ENCODE assay signal across 10 mouse cellular contexts in genomic region chr5:72856255-72856878, GRCm38 (mm10). TPM values are rescaled to one million over a fixed set of nuclear protein-coding genes. Genes with fewer than 3 reads are reported as not detected.
A peak's percentile ranks its signal among the peaks of the same experiment; 100 is the strongest.
DNase-seq lines count a peak whose midpoint lies in the region; ATAC-seq and TF ChIP-seq lines count a peak whose summit lies in the region.
"Had no signal": no experiment of that assay in that cellular context is flagged by ENCODE, and none has a peak within 500 bp of the region (broad histone marks: within the 10 kb centered on the region; RNA-seq: fewer than 3 reads in every experiment).

No protein-coding gene starts in this region.

- peaks cover 7% of the 10 kb centered on the region for H3K9me3 ChIP-seq in forebrain, embryonic 13.5 days (replicated peaks)
- no peaks in the 10 kb centered on the region for H3K9me3 ChIP-seq in forebrain, embryonic 12.5 days
- no peaks in the 10 kb centered on the region for H3K9me3 ChIP-seq in hindbrain, embryonic 15.5 days
- no peaks in the 10 kb centered on the region for H3K9me3 ChIP-seq in hindbrain, postnatal 0 days (ENCODE audit: low read length)
- H3K9me3 ChIP-seq in midbrain, embryonic 11.5 days (ENCODE audit: control insufficient read depth, low read length): no peaks in the 10 kb centered on the region
- peaks cover 6% of the 10 kb centered on the region; the same call in 1 of the 2 replicates for H3K9me3 ChIP-seq in midbrain, embryonic 10.5 days (replicated peaks)
- no peaks in the 10 kb centered on the region; the same call in 1 of the 2 replicates for H3K9me3 ChIP-seq in stomach, embryonic 16.5 days (replicated peaks; ENCODE audit: control insufficient read depth, low read length)

- TF ChIP-seq CTCF in hindbrain, postnatal 0 days (IDR thresholded peaks at IDR 0.05; ENCODE audit: low read depth): no peak

- H3K27me3 ChIP-seq in forebrain, embryonic 13.5 days: no peaks in the 10 kb centered on the region
- H3K27me3 ChIP-seq in forebrain, embryonic 12.5 days: no peaks in the 10 kb centered on the region
- no peaks in the 10 kb centered on the region for H3K27me3 ChIP-seq in hindbrain, embryonic 15.5 days
- no peaks in the 10 kb centered on the region for H3K27me3 ChIP-seq in hindbrain, postnatal 0 days (ENCODE audit: insufficient read depth, low read length)
- no peaks in the 10 kb centered on the region for H3K27me3 ChIP-seq in midbrain, embryonic 11.5 days (ENCODE audit: control insufficient read depth, insufficient read depth, low read length)
- no peaks in the 10 kb centered on the region for H3K27me3 ChIP-seq in midbrain, embryonic 10.5 days (ENCODE audit: low read depth, poor library complexity, severe bottlenecking)
- H3K27me3 ChIP-seq in stomach, embryonic 16.5 days (ENCODE audit: control insufficient read depth, insufficient read depth, low read length): no peaks in the 10 kb centered on the region

- no peak overlapping the region for H3K4me3 ChIP-seq in forebrain, embryonic 13.5 days
- H3K4me3 ChIP-seq in forebrain, embryonic 12.5 days (replicated peaks): no peak overlapping the region
- no peak overlapping the region for H3K4me3 ChIP-seq in hindbrain, embryonic 15.5 days
- H3K4me3 ChIP-seq in hindbrain, postnatal 0 days (ENCODE audit: low read length): no peak overlapping the region
- no peak overlapping the region for H3K4me3 ChIP-seq in midbrain, embryonic 11.5 days (ENCODE audit: low read depth, low read length)
- no peak overlapping the region for H3K4me3 ChIP-seq in midbrain, embryonic 10.5 days
- no peak overlapping the region for H3K4me3 ChIP-seq in stomach, embryonic 16.5 days (replicated peaks; ENCODE audit: low read length)

- no peaks in the 10 kb centered on the region for H3K36me3 ChIP-seq in forebrain, embryonic 13.5 days (ENCODE audit: poor library complexity, severe bottlenecking)
- no peaks in the 10 kb centered on the region for H3K36me3 ChIP-seq in forebrain, embryonic 12.5 days (replicated peaks)
- no peaks in the 10 kb centered on the region for H3K36me3 ChIP-seq in hindbrain, embryonic 15.5 days
- H3K36me3 ChIP-seq in hindbrain, postnatal 0 days (ENCODE audit: insufficient read depth, low read length): no peaks in the 10 kb centered on the region
- H3K36me3 ChIP-seq in midbrain, embryonic 11.5 days (ENCODE audit: control insufficient read depth, insufficient read depth, low read length): no peaks in the 10 kb centered on the region
- H3K36me3 ChIP-seq in midbrain, embryonic 10.5 days: no peaks in the 10 kb centered on the region
- H3K36me3 ChIP-seq in stomach, embryonic 16.5 days (ENCODE audit: control insufficient read depth, insufficient read depth, low read length): 0 out of 2 replicates have a peak, but pooled peaks cover 4% of the 10 kb centered on the region

- 87% methylated on average over 8 of the region's 8 CpGs for WGBS in forebrain, embryonic 13.5 days
- 89% methylated on average over 8 of the region's 8 CpGs for WGBS in forebrain, embryonic 12.5 days
- 78% methylated on average over 8 of the region's 8 CpGs for WGBS in hindbrain, embryonic 15.5 days
- 68% methylated on average over 8 of the region's 8 CpGs for WGBS in hindbrain, postnatal 0 days
- WGBS in midbrain, embryonic 11.5 days: 87% methylated on average over 8 of the region's 8 CpGs
- 90% methylated on average over 8 of the region's 8 CpGs for WGBS in midbrain, embryonic 10.5 days
- 88% methylated on average over 8 of the region's 8 CpGs for WGBS in stomach, embryonic 16.5 days

- no peak overlapping the region for H3K4me2 ChIP-seq in forebrain, embryonic 13.5 days
- H3K4me2 ChIP-seq in forebrain, embryonic 12.5 days: no peak overlapping the region
- no peak overlapping the region for H3K4me2 ChIP-seq in hindbrain, embryonic 15.5 days
- H3K4me2 ChIP-seq in hindbrain, postnatal 0 days (ENCODE audit: low read depth, low read length): no peak overlapping the region
- H3K4me2 ChIP-seq in midbrain, embryonic 11.5 days: no peak overlapping the region
- H3K4me2 ChIP-seq in stomach, embryonic 16.5 days (ENCODE audit: low read depth, low read length): no peak overlapping the region

- DNase-seq in hindbrain, postnatal 0 days (ENCODE audit: low spot score): no peak
- DNase-seq in midbrain, embryonic 11.5 days (ENCODE audit: low spot score, missing footprints): peak; percentile 75
- no peak for DNase-seq in midbrain, embryonic 10.5 days (ENCODE audit: low spot score)
- no peak for DNase-seq in urinary bladder, postnatal 10 days (ENCODE audit: low spot score)
- DNase-seq: spleen, adult 18-20 months; thymus, adult 18-20 months had no signal

- H3K27ac ChIP-seq in forebrain, embryonic 13.5 days: no peak overlapping the region
- H3K27ac ChIP-seq in forebrain, embryonic 12.5 days: no peak overlapping the region
- 0 out of 2 replicates have a peak overlapping the region, but pooled peaks have one; percentile 6 for H3K27ac ChIP-seq in hindbrain, embryonic 15.5 days (replicated peaks)
- no peak overlapping the region; the same call in 1 of the 2 replicates for H3K27ac ChIP-seq in hindbrain, postnatal 0 days
- no peak overlapping the region for H3K27ac ChIP-seq in midbrain, embryonic 11.5 days (ENCODE audit: low read depth, low read length)
- no peak overlapping the region for H3K27ac ChIP-seq in midbrain, embryonic 10.5 days (replicated peaks)
- H3K27ac ChIP-seq in stomach, embryonic 16.5 days (ENCODE audit: low read length): peak overlapping the region; percentile 53

- H3K4me1 ChIP-seq in forebrain, embryonic 13.5 days: peaks cover 12% of the 10 kb centered on the region
- H3K4me1 ChIP-seq in forebrain, embryonic 12.5 days: peaks cover 5% of the 10 kb centered on the region
- H3K4me1 ChIP-seq in hindbrain, embryonic 15.5 days (replicated peaks): peaks cover 4% of the 10 kb centered on the region; the same call in 1 of the 2 replicates
- H3K4me1 ChIP-seq in hindbrain, postnatal 0 days (ENCODE audit: insufficient read depth, low read length): peaks cover 10% of the 10 kb centered on the region; the same call in 1 of the 2 replicates
- peaks cover 5% of the 10 kb centered on the region; the same call in 1 of the 2 replicates for H3K4me1 ChIP-seq in midbrain, embryonic 11.5 days (ENCODE audit: control insufficient read depth, insufficient read depth, low read length)
- peaks cover 6% of the 10 kb centered on the region for H3K4me1 ChIP-seq in midbrain, embryonic 10.5 days
- H3K4me1 ChIP-seq in stomach, embryonic 16.5 days (ENCODE audit: control insufficient read depth, insufficient read depth, low read length): peaks cover 12% of the 10 kb centered on the region

- peak; percentile 3; the same call in 1 of the 2 replicates for ATAC-seq in forebrain, embryonic 13.5 days
- no peak for ATAC-seq in forebrain, embryonic 12.5 days (ENCODE audit: low FRiP score)
- ATAC-seq in hindbrain, embryonic 15.5 days (ENCODE audit: low FRiP score, low read depth): no peak
- ATAC-seq in hindbrain, postnatal 0 days: no peak
- ATAC-seq in midbrain, embryonic 11.5 days (ENCODE audit: low FRiP score): no peak
- no peak for ATAC-seq in stomach, embryonic 16.5 days (ENCODE audit: insufficient read depth, low FRiP score)

- H3K9ac ChIP-seq in forebrain, embryonic 13.5 days: no peak overlapping the region
- H3K9ac ChIP-seq in forebrain, embryonic 12.5 days: no peak overlapping the region
- H3K9ac ChIP-seq in hindbrain, embryonic 15.5 days: no peak overlapping the region
- H3K9ac ChIP-seq in hindbrain, postnatal 0 days (replicated peaks; ENCODE audit: low read length): no peak overlapping the region
- H3K9ac ChIP-seq in midbrain, embryonic 11.5 days (ENCODE audit: low read length): no peak overlapping the region
- no peak overlapping the region for H3K9ac ChIP-seq in stomach, embryonic 16.5 days (ENCODE audit: low read length)

RNA-seq across cellular contexts. Expression of gene Tec, which starts 11.9 kb away (rescaled TPM):
- 3.1 TPM in 2 replicates for polyA plus RNA-seq in forebrain, embryonic 13.5 days (2015; fragmentation: Nextera tagmentation; extraction: Ambion mirVana)
- 3.1 and 3.4 TPM in 2 replicates for polyA plus RNA-seq in forebrain, embryonic 12.5 days (2016; fragmentation: Nextera tagmentation; extraction: Ambion mirVana)
- polyA plus RNA-seq in hindbrain, embryonic 15.5 days (2015; fragmentation: Nextera tagmentation; extraction: Ambion mirVana): 8.3 and 8.8 TPM in 2 replicates
- 3.0 and 4.9 TPM in 2 replicates for total RNA-seq in hindbrain, postnatal 0 days (2014; rRNA removed)
- polyA plus RNA-seq in hindbrain, postnatal 0 days (2015; fragmentation: Nextera tagmentation; extraction: Ambion mirVana): 3.6 and 5.0 TPM in 2 replicates
- polyA plus RNA-seq in midbrain, embryonic 11.5 days (2014; fragmentation: Nextera tagmentation; extraction: Ambion mirVana): 3.3 and 4.5 TPM in 2 replicates
- polyA plus RNA-seq in midbrain, embryonic 10.5 days (2016; fragmentation: Nextera tagmentation; extraction: Ambion mirVana): 3.2 and 4.6 TPM in 2 replicates
- 12.5 and 13.0 TPM in 2 replicates for polyA plus RNA-seq in stomach, embryonic 16.5 days (2015; fragmentation: Nextera tagmentation; extraction: Ambion mirVana)

RNA-seq across cellular contexts. Expression of gene Slain2, which starts 57.7 kb away (rescaled TPM):
- polyA plus RNA-seq in forebrain, embryonic 13.5 days (2015; fragmentation: Nextera tagmentation; extraction: Ambion mirVana): 14.4 and 14.7 TPM in 2 replicates
- polyA plus RNA-seq in forebrain, embryonic 12.5 days (2016; fragmentation: Nextera tagmentation; extraction: Ambion mirVana): 22.4 and 25.6 TPM in 2 replicates
- 16.0 and 17.4 TPM in 2 replicates for polyA plus RNA-seq in hindbrain, embryonic 15.5 days (2015; fragmentation: Nextera tagmentation; extraction: Ambion mirVana)
- 37.4 and 37.5 TPM in 2 replicates for total RNA-seq in hindbrain, postnatal 0 days (2014; rRNA removed)
- 10.0 and 11.2 TPM in 2 replicates for polyA plus RNA-seq in hindbrain, postnatal 0 days (2015; fragmentation: Nextera tagmentation; extraction: Ambion mirVana)
- 27.5 and 28.2 TPM in 2 replicates for polyA plus RNA-seq in midbrain, embryonic 11.5 days (2014; fragmentation: Nextera tagmentation; extraction: Ambion mirVana)
- 16.2 and 16.5 TPM in 2 replicates for polyA plus RNA-seq in midbrain, embryonic 10.5 days (2016; fragmentation: Nextera tagmentation; extraction: Ambion mirVana)
- 9.3 and 11.6 TPM in 2 replicates for polyA plus RNA-seq in stomach, embryonic 16.5 days (2015; fragmentation: Nextera tagmentation; extraction: Ambion mirVana)

Comparison
In these comparisons a context has a peak if more than half of its experiments do, and no peak if none do; other contexts are left out.
1. H3K27ac ChIP-seq: peak in hindbrain, embryonic 15.5 days (single experiment) and stomach, embryonic 16.5 days (single experiment); none in forebrain, embryonic 13.5 days (single experiment), forebrain, embryonic 12.5 days (single experiment), hindbrain, postnatal 0 days (single experiment), midbrain, embryonic 11.5 days (single experiment) and midbrain, embryonic 10.5 days (single experiment).